Mouse (Mus musculus) myocyte (in vitro differentiated cells): ENCODE measurements around the gene Ksr2.

Experiments used
- CEBPB ChIP-seq: IDR thresholded peaks from 2 replicates; pipeline ENCODE4 v1.6.1; 2011; ENCODE audit warnings: mild to moderate bottlenecking, moderate library complexity; ENCODE audit not compliant: poor library complexity, insufficient read depth, severe bottlenecking
- MAX ChIP-seq: IDR thresholded peaks from one replicate; pipeline ENCODE4 v1.6.1; 2011; ENCODE audit warnings: low read depth, mild to moderate bottlenecking, control low read depth
- MYOD1 ChIP-seq, 3 experiments: IDR thresholded peaks; one replicate each; pipeline ENCODE4 v1.6.1; 2011; ENCODE audit warnings: control low read depth in 2 of 3, low read depth in 2 of 3, mild to moderate bottlenecking in 2 of 3, moderate library complexity in 1 of 3; ENCODE audit not compliant: insufficient read length in 2 of 3, control insufficient read depth in 1 of 3
- MYOG ChIP-seq, 3 experiments: IDR thresholded peaks; one replicate each; pipeline ENCODE4 v1.6.1; 2011; ENCODE audit warnings: control low read depth in 2 of 3, low read depth in 2 of 3, mild to moderate bottlenecking in 2 of 3; ENCODE audit not compliant: insufficient read length in 2 of 3, control insufficient read depth in 1 of 3, insufficient read depth in 1 of 3
- POLR2A ChIP-seq: IDR thresholded peaks from one replicate; pipeline ENCODE4 v1.6.1; 2011; ENCODE audit warnings: low read depth, mild to moderate bottlenecking, control low read depth, moderate library complexity; ENCODE audit not compliant: insufficient read length
- REST ChIP-seq: IDR thresholded peaks from one replicate; pipeline ENCODE4 v1.6.1; 2011; ENCODE audit warnings: mild to moderate bottlenecking, control low read depth, moderate library complexity; ENCODE audit not compliant: insufficient read depth, insufficient read length
- SRF ChIP-seq: IDR thresholded peaks from one replicate; pipeline ENCODE4 v1.6.1; 2011; ENCODE audit warnings: low read depth; ENCODE audit not compliant: control insufficient read depth, insufficient read length
- TCF12 ChIP-seq: IDR thresholded peaks from one replicate; pipeline ENCODE4 v1.6.1; 2011; ENCODE audit warnings: mild to moderate bottlenecking, control low read depth; ENCODE audit not compliant: poor library complexity, insufficient read depth, severe bottlenecking
- USF1 ChIP-seq: IDR thresholded peaks from one replicate; pipeline ENCODE4 v1.6.1; 2011; ENCODE audit warnings: low read depth, mild to moderate bottlenecking, control low read depth, moderate library complexity

- TF ChIP-seq POLR2A = no peak
- TF ChIP-seq TCF12 = no peak
- no peak for TF ChIP-seq MYOD1 (IDR thresholded peaks at IDR 0.05; ENCODE audit: control insufficient read depth in 1 of 3, insufficient read length in 2 of 3, low read depth in 2 of 3)
- TF ChIP-seq USF1 = no peak
- TF ChIP-seq CEBPB = no peak
- no peak for TF ChIP-seq REST
- TF ChIP-seq MAX = no peak
- no peak for TF ChIP-seq SRF
- no peak for TF ChIP-seq MYOG (IDR thresholded peaks at IDR 0.05; ENCODE audit: control insufficient read depth in 1 of 3, insufficient read depth in 1 of 3, insufficient read length in 2 of 3, low read depth in 2 of 3)
Observed at GRCm38 (mm10) chr5:117488155-117488554, 74.4 kb downstream of the Ksr2 start.
